9 mouse cellular contexts compared by ENCODE assay signal in genomic region chr12:105000487-105001283, GRCm38 (mm10). TPM values are rescaled to one million over a fixed set of nuclear protein-coding genes. Genes with fewer than 3 reads are reported as not detected.
A peak's percentile ranks its signal among the peaks of the same experiment; 100 is the strongest.
DNase-seq lines count a peak whose midpoint lies in the region; ATAC-seq and TF ChIP-seq lines count a peak whose summit lies in the region.
"Had no signal": no experiment of that assay in that cellular context is flagged by ENCODE, and none has a peak within 500 bp of the region (broad histone marks: within the 10 kb centered on the region; RNA-seq: fewer than 3 reads in every experiment).

No protein-coding gene starts in this region.

- peaks cover 34% of the 10 kb centered on the region for H3K4me1 ChIP-seq in liver, embryonic 11.5 days (replicated peaks; ENCODE audit: control insufficient read depth, insufficient read depth, low read length)
- H3K4me1 ChIP-seq in small intestine, adult 2 months (ENCODE audit: control insufficient read depth, insufficient read depth, insufficient read length, low read length): peaks cover 53% of the 10 kb centered on the region
- peaks cover 7% of the 10 kb centered on the region for H3K4me1 ChIP-seq in midbrain, embryonic 11.5 days (ENCODE audit: control insufficient read depth, insufficient read depth, low read length)

- WGBS in liver, embryonic 11.5 days: 54% methylated on average over 9 of the region's 9 CpGs
- WGBS in small intestine, adult 2 months: 56% methylated on average over 9 of the region's 9 CpGs
- 84% methylated on average over 9 of the region's 9 CpGs for WGBS in midbrain, embryonic 11.5 days

- TF ChIP-seq CTCF in small intestine, adult 2 months (IDR thresholded peaks at IDR 0.05; ENCODE audit: extremely low read depth, insufficient read length, insufficient replicate concordance, low read depth, low read length): no peak

- TF ChIP-seq POLR2A in small intestine, adult 2 months (IDR thresholded peaks at IDR 0.05; ENCODE audit: low read depth, low read length): no peak

- no peak overlapping the region for H3K4me2 ChIP-seq in liver, embryonic 11.5 days
- no peak overlapping the region for H3K4me2 ChIP-seq in midbrain, embryonic 11.5 days

- H3K36me3 ChIP-seq in liver, embryonic 11.5 days (ENCODE audit: control insufficient read depth, insufficient read depth, low read length): no peaks in the 10 kb centered on the region
- H3K36me3 ChIP-seq in small intestine, adult 2 months (ENCODE audit: control insufficient read depth, insufficient read depth, low read length): no peaks in the 10 kb centered on the region
- no peaks in the 10 kb centered on the region for H3K36me3 ChIP-seq in midbrain, embryonic 11.5 days (ENCODE audit: control insufficient read depth, insufficient read depth, low read length)

- no peak overlapping the region for H3K4me3 ChIP-seq in liver, embryonic 11.5 days (ENCODE audit: low read depth, low read length)
- no peak overlapping the region for H3K4me3 ChIP-seq in small intestine, adult 2 months (ENCODE audit: low read depth, low read length)
- no peak overlapping the region for H3K4me3 ChIP-seq in midbrain, embryonic 11.5 days (ENCODE audit: low read depth, low read length)

- peak; percentile 69 for ATAC-seq in common myeloid progenitor, adult 5-6 weeks (replicated peaks; ENCODE audit: low read depth, poor library complexity, severe bottlenecking)
- peak; percentile 21; the same call in 1 of the 2 replicates for ATAC-seq in liver, embryonic 11.5 days (replicated peaks; ENCODE audit: low FRiP score)
- ATAC-seq in midbrain, embryonic 11.5 days (ENCODE audit: low FRiP score): no peak

- H3K9ac ChIP-seq in liver, embryonic 11.5 days (ENCODE audit: low read depth, low read length): no peak overlapping the region
- no peak overlapping the region for H3K9ac ChIP-seq in midbrain, embryonic 11.5 days (ENCODE audit: low read length)

- no peaks in the 10 kb centered on the region for H3K27me3 ChIP-seq in liver, embryonic 11.5 days (replicated peaks; ENCODE audit: control insufficient read depth, insufficient read depth, low read length)
- H3K27me3 ChIP-seq in small intestine, adult 2 months (ENCODE audit: control insufficient read depth, insufficient read depth, low read length): no peaks in the 10 kb centered on the region
- no peaks in the 10 kb centered on the region for H3K27me3 ChIP-seq in midbrain, embryonic 11.5 days (ENCODE audit: control insufficient read depth, insufficient read depth, low read length)

- no peak overlapping the region for H3K27ac ChIP-seq in liver, embryonic 11.5 days (ENCODE audit: low read depth, low read length)
- H3K27ac ChIP-seq in small intestine, adult 2 months (ENCODE audit: insufficient read depth, low read depth, low read length): peak overlapping the region; percentile 69
- H3K27ac ChIP-seq in midbrain, embryonic 11.5 days (ENCODE audit: low read depth, low read length): no peak overlapping the region

- no peaks in the 10 kb centered on the region for H3K9me3 ChIP-seq in liver, embryonic 11.5 days (ENCODE audit: control insufficient read depth, low read length)
- H3K9me3 ChIP-seq in midbrain, embryonic 11.5 days (ENCODE audit: control insufficient read depth, low read length): no peaks in the 10 kb centered on the region

- DNase-seq in lung, adult 18-20 months: peak; percentile 61 to 69
- no peak for DNase-seq in lung, postnatal 14 days
- no peak for DNase-seq in liver, embryonic 11.5 days (ENCODE audit: low spot score)
- DNase-seq in embryo, embryonic 10.5 days (ENCODE audit: low spot score): no peak
- DNase-seq in midbrain, embryonic 11.5 days (ENCODE audit: low spot score, missing footprints): no peak
- DNase-seq in cerebellum, postnatal 36 days: no peak
- DNase-seq: gastrocnemius, postnatal 25 days had no signal

RNA-seq across cellular contexts. Expression of gene Syne3, which starts 8.9 kb away (rescaled TPM):
- total RNA-seq in common myeloid progenitor, adult 5-6 weeks (2017): 23.0 and 25.3 TPM in 2 replicates
- polyA plus RNA-seq in liver, embryonic 11.5 days (2014; fragmentation: Nextera tagmentation; extraction: Ambion mirVana): 1.4 and 1.8 TPM in 2 replicates
- 0.88 and 1.3 TPM in 2 replicates for polyA plus RNA-seq in small intestine, adult 2 months (2012; rRNA removed)
- polyA plus RNA-seq in midbrain, embryonic 11.5 days (2014; fragmentation: Nextera tagmentation; extraction: Ambion mirVana): 0.10 TPM in 1 of 2 replicates, not detected in the other

RNA-seq across cellular contexts. Expression of gene Glrx5, which starts 31.8 kb away (rescaled TPM):
- total RNA-seq in common myeloid progenitor, adult 5-6 weeks (2017): 30.1 and 42.8 TPM in 2 replicates
- 610 and 611 TPM in 2 replicates for polyA plus RNA-seq in liver, embryonic 11.5 days (2014; fragmentation: Nextera tagmentation; extraction: Ambion mirVana)
- 74.3 and 82.0 TPM in 2 replicates for polyA plus RNA-seq in small intestine, adult 2 months (2012; rRNA removed)
- polyA plus RNA-seq in midbrain, embryonic 11.5 days (2014; fragmentation: Nextera tagmentation; extraction: Ambion mirVana): 186 and 197 TPM in 2 replicates

Comparison
In these comparisons a context has a peak if more than half of its experiments do, and no peak if none do; other contexts are left out.
1. DNase-seq: peak in lung, adult 18-20 months (2 of 2); none in lung, postnatal 14 days (single experiment), liver, embryonic 11.5 days (single experiment), embryo, embryonic 10.5 days (single experiment), midbrain, embryonic 11.5 days (single experiment) and cerebellum, postnatal 36 days (0 of 2).